Mouse (Mus musculus) forebrain, embryonic 14.5 days (tissue): Measurements from ENCODE around the gene Nosip. TPM values are rescaled to one million over a fixed set of nuclear protein-coding genes. Genes with fewer than 3 reads are reported as not detected.

Source experiments
- ATAC-seq: fragments of 200-750 bp; cut with Nextera tagmentation; 2 replicates; pipeline ENCODE4 v1.8.0; 2017; ENCODE audit warnings: mild to moderate bottlenecking, moderate library complexity
- DNase-seq: peaks from one replicate; pipeline ENCODE4 v3.0.0-alpha.2; 2015; ENCODE audit warnings: low spot score
- H3K27ac ChIP-seq: fragments of 300-500 bp; sonication (generic); 2 replicates; pipeline ENCODE4 v1.5.1; 2014; ENCODE audit warnings: low read depth, mild to moderate bottlenecking, control low read depth, low read length, moderate library complexity
- H3K27me3 ChIP-seq: fragments of 300-500 bp; sonication (generic); replicated peaks from 2 replicates; pipeline ENCODE4 v1.6.1; 2014; ENCODE audit warnings: low read length, control low read depth, mixed read lengths; ENCODE audit not compliant: control insufficient read depth, insufficient read depth
- H3K36me3 ChIP-seq: fragments of 300-500 bp; sonication (generic); 2 replicates; pipeline ENCODE4 v1.6.1; 2014; ENCODE audit warnings: low read length, control low read depth; ENCODE audit not compliant: control insufficient read depth, insufficient read depth
- H3K4me1 ChIP-seq: fragments of 300-500 bp; sonication (generic); 2 replicates; pipeline ENCODE4 v1.6.1; 2014; ENCODE audit warnings: antibody characterized with exemption, low read length, control low read depth; ENCODE audit not compliant: control insufficient read depth, insufficient read depth
- H3K4me2 ChIP-seq: fragments of 300-500 bp; sonication (generic); 2 replicates; pipeline ENCODE4 v1.6.1; 2014; ENCODE audit warnings: mild to moderate bottlenecking, control low read depth, low read length
- H3K4me3 ChIP-seq: fragments of 300-500 bp; sonication (generic); 2 replicates; pipeline ENCODE4 v1.5.1; 2014; ENCODE audit warnings: low read depth, low read length, control low read depth
- H3K9ac ChIP-seq: fragments of 300-500 bp; sonication (generic); 2 replicates; pipeline ENCODE4 v1.6.1; 2014; ENCODE audit warnings: mild to moderate bottlenecking, low read length, control low read depth, moderate library complexity
- H3K9me3 ChIP-seq: fragments of 300-500 bp; sonication (generic); replicated peaks from 2 replicates; pipeline ENCODE4 v1.6.1; 2016; ENCODE audit warnings: low read length, control low read depth, mixed read lengths; ENCODE audit not compliant: control insufficient read depth
- WGBS: fragments of 180-500 bp; shearing (Covaris S2); extraction: QIAGEN DNeasy Blood & Tissue Kit; methylation state at CpG from one replicate; pipeline ENCODE4 v1.1.7; 2014; 5-methylcytosine and 5-hydroxymethylcytosine counted together
- polyA plus RNA-seq: library from polyadenylated mRNA; unstranded; fragments of >200 nt; fragmentation: Nextera tagmentation; extraction: Ambion mirVana; gene quantifications from 2 replicates; pipeline ENCODE4 v1.2.1, GENCODE M21; 2014

The Nosip gene
- polyA plus RNA-seq, 1 experiment from 2014 or later, result 71.8 TPM

DNA sequence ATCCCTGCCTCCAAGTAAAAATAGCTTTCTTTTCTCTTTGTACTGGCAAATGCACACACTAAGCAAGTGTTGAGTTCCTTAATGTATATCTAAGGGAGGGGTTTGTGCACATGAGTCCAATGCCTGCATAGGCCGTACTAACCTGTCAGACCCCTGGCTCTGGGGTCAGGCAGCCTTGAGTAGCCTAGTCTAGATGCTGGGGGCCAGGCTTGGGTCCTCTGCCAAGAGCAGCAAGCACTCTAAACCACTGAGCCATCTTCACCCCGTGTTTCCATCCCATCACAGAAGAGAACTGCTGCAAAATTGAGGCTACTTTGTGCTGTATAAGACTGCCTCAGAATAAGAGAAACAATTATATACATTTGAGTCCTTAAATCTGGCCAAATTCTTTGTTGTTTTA, 15.6 kb downstream of the Nosip start:
- Histone ChIP-seq H3K27ac (no peak overlapping the region), H3K27me3 (no peaks in the 10 kb centered on the region), H3K4me3 (no peak overlapping the region), H3K9ac (no peak overlapping the region), H3K36me3 (peaks cover 34% of the 10 kb centered on the region), H3K4me2 (no peak overlapping the region), H3K9me3 (no peaks in the 10 kb centered on the region), H3K4me1 (no peaks in the 10 kb centered on the region)
- no peak for ATAC-seq
- WGBS, result 90% methylated on average over 2 of the region's 2 CpGs
- DNase-seq, result no peak

DNA sequence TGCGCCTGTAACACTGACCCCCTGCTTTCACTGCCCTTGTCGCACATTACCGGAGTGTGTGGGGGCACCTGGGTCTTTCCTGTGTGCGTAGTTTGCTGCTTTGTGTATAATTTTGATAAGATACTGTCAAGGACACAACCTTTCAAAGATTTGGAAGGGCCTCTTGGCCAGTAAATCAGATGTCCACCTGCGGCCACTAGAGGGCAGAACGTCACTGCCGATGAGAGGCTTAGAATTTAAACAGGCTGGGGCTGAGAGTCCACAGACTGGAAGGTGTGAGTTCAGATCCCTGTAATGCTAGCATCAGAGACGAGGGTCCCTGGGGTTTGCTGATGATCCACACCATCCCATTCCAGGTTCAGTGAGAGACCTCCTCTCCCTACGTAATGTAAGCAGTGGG, 16.3 kb downstream of the Nosip start:
- Histone ChIP-seq H3K9ac (no peak overlapping the region), H3K27me3 (no peaks in the 10 kb centered on the region), H3K27ac (no peak overlapping the region), H3K4me1 (no peaks in the 10 kb centered on the region), H3K4me2 (no peak overlapping the region), H3K9me3 (no peaks in the 10 kb centered on the region), H3K4me3 (no peak overlapping the region), H3K36me3 (peaks cover 39% of the 10 kb centered on the region)
- no peak for ATAC-seq
- peak; percentile 77 for DNase-seq
- WGBS, result 44% methylated on average over 9 of the region's 9 CpGs

DNA sequence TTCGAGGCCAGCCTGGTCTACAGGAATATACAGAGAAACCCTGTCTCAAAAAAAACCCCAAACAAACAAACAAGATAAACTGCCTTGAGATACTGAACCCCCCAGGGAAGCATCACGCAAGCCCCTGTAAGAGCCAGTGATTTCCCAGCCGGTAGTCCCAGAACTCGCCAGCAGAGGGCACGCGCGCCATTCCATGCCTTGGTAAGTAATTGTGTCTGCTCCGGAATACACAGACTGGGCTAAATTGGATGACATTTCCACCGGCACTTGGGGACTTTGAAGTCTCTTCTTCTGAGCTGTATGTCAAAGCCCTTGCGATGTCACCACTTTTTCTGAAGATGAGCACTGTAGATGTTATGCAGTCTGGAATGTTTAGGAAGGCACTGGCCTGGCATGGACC, 17.6 kb downstream of the Nosip start:
- H3K4me3 ChIP-seq, result no peak overlapping the region
- no peak overlapping the region for H3K27ac ChIP-seq
- no peak overlapping the region for H3K9ac ChIP-seq
- H3K9me3 ChIP-seq, result no peaks in the 10 kb centered on the region
- ATAC-seq, result peak; percentile 73
- 2% methylated on average over 10 of the region's 10 CpGs for WGBS
- peak; percentile 92 for DNase-seq
- H3K27me3 ChIP-seq, result no peaks in the 10 kb centered on the region
- H3K36me3 ChIP-seq, result peaks cover 38% of the 10 kb centered on the region
- H3K4me1 ChIP-seq, result no peaks in the 10 kb centered on the region
- no peak overlapping the region for H3K4me2 ChIP-seq

DNA sequence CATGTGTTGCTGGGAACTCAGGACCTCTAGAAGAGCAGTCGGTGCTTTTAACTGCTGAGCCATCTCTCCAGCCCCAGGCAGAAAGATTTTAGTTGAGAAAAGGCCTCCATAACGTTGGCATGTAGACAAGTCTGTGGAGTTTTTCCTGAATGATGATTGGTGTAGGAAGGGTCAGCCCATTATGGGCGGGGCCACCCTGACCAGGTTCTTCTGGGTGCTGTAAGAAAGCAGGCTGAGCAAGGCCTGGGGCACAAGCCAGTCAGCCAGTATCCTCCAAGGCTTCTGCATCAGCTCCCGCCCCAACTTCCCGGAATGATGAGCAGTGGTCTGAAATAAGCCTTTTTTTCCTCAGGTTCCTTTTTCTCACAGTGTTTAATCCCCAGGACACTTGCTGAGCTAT, 18.8 kb downstream of the Nosip start:
- no peak for ATAC-seq
- 43% methylated on average over 5 of the region's 5 CpGs for WGBS

DNA sequence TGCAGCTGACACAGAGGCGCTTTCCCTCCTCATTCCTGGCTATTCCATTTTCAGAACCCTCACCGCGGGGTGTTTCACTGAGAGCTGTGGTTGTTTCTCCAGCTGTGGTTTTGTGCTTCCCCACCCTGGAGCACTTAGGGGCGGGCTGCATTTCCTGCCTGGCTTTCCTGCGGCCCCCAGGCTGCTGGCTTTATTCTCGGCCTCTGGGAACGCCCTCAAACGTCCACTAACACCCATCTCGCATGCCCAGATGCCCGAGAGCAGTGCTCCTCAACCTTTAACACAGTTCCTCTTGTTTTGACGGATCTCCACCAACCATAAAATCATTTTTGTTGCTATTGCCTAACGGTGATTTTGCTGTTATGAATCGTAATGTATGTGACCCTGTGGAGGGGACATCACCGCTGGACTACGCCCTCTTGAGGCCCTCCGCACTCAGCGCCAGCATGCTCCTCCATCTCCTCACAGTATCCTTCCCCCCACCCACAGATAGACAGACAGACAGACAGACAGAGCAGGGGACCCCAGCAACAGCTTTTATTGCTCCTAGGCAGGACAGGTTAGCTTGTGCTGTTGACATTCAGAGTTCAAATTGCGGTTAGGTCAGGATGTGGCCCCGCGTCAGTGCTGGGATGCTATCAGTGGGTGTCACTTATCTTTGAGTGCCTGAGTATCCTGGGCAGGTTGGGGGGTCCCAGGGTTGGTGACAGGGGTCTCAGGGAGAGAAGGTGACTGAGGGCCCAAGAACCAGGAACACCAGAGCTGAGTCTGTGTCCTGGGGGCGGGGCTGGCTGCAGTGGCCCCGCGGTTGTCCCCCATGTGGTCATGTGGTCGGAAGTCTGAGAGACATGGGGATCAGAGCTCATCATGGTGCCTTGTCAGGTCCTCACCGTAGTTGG, 20.4 kb downstream of the Nosip start:
- no peak overlapping the region for H3K9ac ChIP-seq

More for the DNA sequence above, 18.8 kb downstream of the Nosip start:
- no peak overlapping the region for H3K4me2 ChIP-seq
- H3K4me3 ChIP-seq, result no peak overlapping the region
- no peak for DNase-seq
- H3K4me1 ChIP-seq, result no peaks in the 10 kb centered on the region
- peaks cover 33% of the 10 kb centered on the region for H3K36me3 ChIP-seq
- no peaks in the 10 kb centered on the region for H3K27me3 ChIP-seq
- no peak overlapping the region for H3K27ac ChIP-seq
- no peaks in the 10 kb centered on the region for H3K9me3 ChIP-seq
- no peak overlapping the region for H3K9ac ChIP-seq

DNA sequence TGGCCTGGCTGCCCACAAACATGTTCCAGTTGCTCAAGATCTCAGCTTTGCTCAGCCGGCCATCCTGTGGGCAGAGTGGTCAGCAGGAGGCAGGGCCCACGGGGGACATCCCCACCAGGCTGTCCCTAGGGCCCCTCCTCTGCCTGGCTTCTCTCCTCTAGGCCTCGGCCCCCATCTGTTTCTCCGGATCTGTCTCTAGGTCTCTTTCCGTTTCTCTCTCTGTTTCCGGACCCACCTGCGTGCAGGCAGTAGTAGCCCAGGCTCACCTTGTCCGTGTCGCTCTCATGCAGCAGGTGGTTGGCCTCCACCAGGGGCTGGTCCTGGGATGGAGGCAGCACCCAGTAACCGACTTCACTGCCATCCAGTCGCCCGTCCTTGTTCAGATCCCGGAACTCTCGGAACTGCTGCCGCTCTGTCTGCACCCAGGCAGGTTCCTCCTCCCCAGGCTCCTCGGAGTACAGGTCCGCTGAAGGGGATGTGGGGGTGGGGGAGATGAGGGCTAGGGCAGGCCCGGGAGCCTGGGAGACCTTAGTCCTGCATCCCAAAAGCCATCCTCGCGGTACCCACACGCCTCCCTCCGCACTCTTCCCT, 21.2 kb downstream of the Nosip start:
- no peak overlapping the region for H3K4me2 ChIP-seq
- ATAC-seq, result no peak
- no peaks in the 10 kb centered on the region for H3K9me3 ChIP-seq
- WGBS, result 90% methylated on average over 22 of the region's 22 CpGs
- DNase-seq, result no peak
- no peak overlapping the region for H3K4me3 ChIP-seq
- no peaks in the 10 kb centered on the region for H3K4me1 ChIP-seq
- H3K9ac ChIP-seq, result no peak overlapping the region
- H3K27ac ChIP-seq, result no peak overlapping the region
- H3K36me3 ChIP-seq, result peaks cover 27% of the 10 kb centered on the region
- H3K27me3 ChIP-seq, result no peaks in the 10 kb centered on the region

More for the DNA sequence above, 20.4 kb downstream of the Nosip start:
- WGBS, result 79% methylated on average over 25 of the region's 25 CpGs
- no peaks in the 10 kb centered on the region for H3K27me3 ChIP-seq
- peak; percentile 24 for DNase-seq
- no peak overlapping the region for H3K27ac ChIP-seq
- no peaks in the 10 kb centered on the region for H3K4me1 ChIP-seq
- no peak for ATAC-seq
- H3K4me2 ChIP-seq, result no peak overlapping the region
- no peaks in the 10 kb centered on the region for H3K9me3 ChIP-seq
- peaks cover 27% of the 10 kb centered on the region for H3K36me3 ChIP-seq
- no peak overlapping the region for H3K4me3 ChIP-seq

DNA sequence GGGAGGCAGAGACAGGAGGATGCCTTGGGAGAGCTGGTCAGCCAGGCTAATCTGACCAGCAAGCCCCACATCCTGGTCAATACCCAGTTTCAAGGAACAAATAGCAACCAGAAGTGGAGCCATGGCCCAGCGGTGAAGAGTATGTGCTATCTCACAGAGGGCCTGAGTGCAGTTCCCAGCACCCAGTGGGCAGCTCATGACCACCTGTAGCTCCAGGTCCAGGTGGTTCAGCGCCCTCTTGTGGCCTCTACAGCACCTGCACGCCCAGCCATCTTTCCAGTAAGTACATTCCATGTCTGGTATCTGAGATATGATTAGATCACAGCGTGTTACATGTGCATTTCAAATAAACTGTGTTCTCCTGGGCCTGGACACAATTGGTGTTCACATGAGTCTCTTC, 23.9 kb downstream of the Nosip start:
- no peak for ATAC-seq

DNA sequence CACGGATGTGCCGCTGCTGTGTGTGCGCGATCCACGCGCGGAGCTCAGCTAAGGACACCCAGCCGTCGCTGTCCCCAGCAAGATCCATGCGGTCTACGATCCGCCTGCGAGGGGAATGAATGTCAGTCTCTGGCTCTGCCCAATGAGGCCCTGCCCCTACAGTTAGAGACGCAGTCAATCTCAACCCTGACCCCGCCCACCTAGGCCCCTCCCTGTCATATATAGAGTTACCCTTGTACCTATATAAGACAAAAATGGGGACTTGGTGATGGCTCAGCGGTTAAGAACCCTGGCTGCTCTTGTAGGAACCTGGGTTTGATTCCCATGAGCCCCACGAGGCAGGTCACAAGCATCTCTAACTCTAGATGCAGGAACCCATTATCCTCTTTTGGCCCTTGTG, 26.4 kb downstream of the Nosip start:
- H3K4me1 ChIP-seq, result peaks cover 8% of the 10 kb centered on the region; the same call in 1 of the 2 replicates
- H3K9ac ChIP-seq, result no peak overlapping the region
- DNase-seq, result no peak
- H3K4me2 ChIP-seq, result no peak overlapping the region
- peaks cover 20% of the 10 kb centered on the region for H3K36me3 ChIP-seq
- 94% methylated on average over 17 of the region's 17 CpGs for WGBS
- H3K9me3 ChIP-seq, result no peaks in the 10 kb centered on the region
- H3K27me3 ChIP-seq, result no peaks in the 10 kb centered on the region
- H3K27ac ChIP-seq, result no peak overlapping the region
- ATAC-seq, result no peak
- H3K4me3 ChIP-seq, result no peak overlapping the region

More for the DNA sequence above, 23.9 kb downstream of the Nosip start:
- DNase-seq, result no peak
- H3K4me1 ChIP-seq, result peaks cover 2% of the 10 kb centered on the region; the same call in 1 of the 2 replicates
- H3K4me3 ChIP-seq, result no peak overlapping the region
- peaks cover 27% of the 10 kb centered on the region for H3K36me3 ChIP-seq
- H3K27ac ChIP-seq, result no peak overlapping the region
- H3K9me3 ChIP-seq, result no peaks in the 10 kb centered on the region
- no peaks in the 10 kb centered on the region for H3K27me3 ChIP-seq
- 79% methylated on average over 4 of the region's 4 CpGs for WGBS
- H3K4me2 ChIP-seq, result no peak overlapping the region
- no peak overlapping the region for H3K9ac ChIP-seq
